Mouse (Mus musculus): ENCODE data around the gene Dffa.
A peak's percentile ranks its signal among the peaks of the same experiment; 100 is the strongest.
"Not testable (repeated sequence)": the region's sequence is repeated elsewhere in the genome, so short reads cannot be mapped to it uniquely, and the experiment has no call there.

The Dffa gene

DNA sequence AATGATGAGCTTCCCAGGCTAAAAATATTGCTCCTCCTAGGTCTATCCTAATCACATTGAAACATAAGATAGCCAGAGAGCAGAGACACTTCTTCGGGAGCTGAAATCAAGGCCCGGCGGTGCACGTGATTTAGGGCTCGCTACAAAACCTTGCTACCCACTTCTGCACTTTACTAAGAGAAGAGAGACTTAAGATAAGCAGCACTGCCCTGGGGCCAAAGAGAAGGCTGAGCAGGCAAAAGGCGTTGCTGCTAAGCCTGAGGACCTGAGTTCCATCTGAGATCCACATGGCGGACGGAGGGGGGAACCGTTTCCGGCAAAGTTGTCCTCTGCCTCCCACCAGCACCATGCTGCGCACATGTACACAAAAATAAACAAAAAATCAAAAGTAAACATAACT, 5.4 kb upstream of the Dffa start:
- no peak for DNase-seq (ENCODE audit: low spot score in 2 of 2)

DNA sequence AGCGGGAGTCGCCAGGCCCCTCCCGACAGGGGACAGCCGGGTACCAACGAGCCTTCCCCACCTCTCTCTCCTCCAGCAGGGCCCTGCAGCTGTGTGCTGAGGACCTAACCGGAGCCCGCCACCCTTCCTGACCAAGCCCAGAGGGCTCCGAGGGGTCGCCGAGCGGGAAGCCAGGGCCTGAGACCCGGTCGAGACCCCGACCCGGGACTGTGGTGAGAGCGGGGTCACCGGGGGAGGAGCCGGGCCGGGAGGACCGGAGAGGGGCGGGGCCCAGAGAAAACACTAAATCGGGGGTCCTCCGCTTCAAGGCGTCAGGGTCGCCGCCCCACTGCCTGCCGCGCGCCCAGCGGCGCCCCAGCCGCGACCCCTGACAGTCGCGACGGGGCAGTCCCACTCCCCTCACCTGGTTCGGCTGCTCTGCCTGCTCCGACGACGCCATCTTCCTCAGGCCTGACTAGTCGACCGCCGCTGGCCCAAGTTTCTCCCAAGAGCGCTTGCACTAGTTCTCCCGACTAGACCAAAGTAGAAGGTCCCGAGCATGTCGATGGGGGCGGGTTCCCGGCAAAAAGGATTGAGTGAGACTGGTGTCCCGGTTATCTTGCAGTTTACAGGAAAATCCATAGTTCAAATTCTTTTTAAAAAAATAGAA, 4.5 kb upstream of the Dffa start, which contains the start of gene Pex14:
TSS of gene Pex14 (minus strand) at position 508 of the 649 bp plus-strand sequence.
- peak; percentile 70 to 73 for DNase-seq (ENCODE audit: low spot score in 2 of 2)

DNA sequence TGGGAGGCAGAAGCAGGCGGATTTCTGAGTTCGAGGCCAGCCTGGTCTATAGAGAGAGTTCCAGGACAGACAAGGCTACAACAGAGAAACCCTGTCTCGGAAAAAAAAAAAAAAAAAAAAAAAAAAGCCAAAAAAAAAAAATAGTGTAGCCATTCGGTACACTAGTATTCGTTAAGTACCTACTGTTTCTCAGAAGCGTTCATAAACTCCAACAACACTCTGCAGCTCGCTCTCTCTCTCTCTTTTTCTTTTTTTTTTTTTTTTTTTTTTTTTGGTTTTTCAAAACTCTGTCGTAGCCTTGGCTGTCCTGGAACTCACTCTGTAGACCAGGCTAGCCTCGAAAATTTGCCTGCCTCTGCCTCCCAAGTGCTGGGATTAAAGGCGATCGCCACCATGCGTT, 3.5 kb upstream of the Dffa start:
- not testable (repeated sequence) for DNase-seq (ENCODE audit: low spot score in 2 of 2)

DNA sequence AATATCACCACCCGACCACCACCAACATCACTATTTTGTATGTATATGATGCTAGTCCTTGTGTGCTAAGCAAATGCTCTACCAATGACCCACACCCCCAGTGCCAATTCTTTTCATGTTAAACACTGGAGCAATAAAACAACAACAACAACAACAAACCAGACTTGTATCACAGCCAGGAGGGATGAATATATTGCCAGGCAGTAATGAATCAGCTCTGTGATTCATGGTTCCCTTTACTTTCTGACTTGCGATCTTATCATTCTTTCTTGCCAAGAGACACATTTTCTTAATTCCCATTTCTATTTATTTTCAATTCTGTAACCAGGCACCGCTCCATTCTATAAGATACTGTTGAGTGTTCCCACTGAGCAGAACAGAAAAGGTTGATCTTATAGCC, 2.5 kb upstream of the Dffa start:
- DNase-seq (ENCODE audit: low spot score in 2 of 2), result no peak

GRCm38 (mm10) chr4:149119978-149120562, 16.1 kb downstream of the Dffa start:
- DNase-seq (ENCODE audit: low spot score in 2 of 2), result not testable (repeated sequence)

GRCm38 (mm10) chr4:149123432-149123831, 19.5 kb downstream of the Dffa start:
- DNase-seq (ENCODE audit: low spot score in 2 of 2), result no peak

GRCm38 (mm10) chr4:149125341-149126114, 21.6 kb downstream of the Dffa start:
- DNase-seq (ENCODE audit: low spot score in 2 of 2), result no peak

GRCm38 (mm10) chr4:149126115-149126509, 22.2 kb downstream of the Dffa start:
- no peak for DNase-seq (ENCODE audit: low spot score in 2 of 2)

DNA sequence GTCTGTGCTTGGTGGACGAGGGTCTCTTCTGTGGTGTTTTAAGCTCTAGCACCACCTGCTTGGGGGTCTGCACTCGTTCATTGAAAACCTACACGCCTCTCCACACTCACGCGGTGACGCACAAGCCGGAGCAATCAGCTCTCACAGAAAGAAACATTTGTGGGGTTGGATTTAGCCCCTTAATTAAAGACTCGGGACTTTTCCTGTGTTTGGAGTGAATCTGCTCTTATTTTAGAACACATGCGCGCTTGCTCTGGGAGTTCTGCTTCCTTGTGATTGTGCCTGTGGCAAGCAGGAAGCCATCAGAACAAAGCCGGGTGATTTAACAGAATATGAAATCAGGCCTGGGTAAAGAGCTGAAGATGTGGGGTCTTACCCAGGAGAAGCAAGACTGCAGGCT, 22.7 kb downstream of the Dffa start, which contains the start of gene Cort:
TSS of gene Cort (minus strand) at position 101 of the 400 bp plus-strand sequence.
- no peak for DNase-seq (ENCODE audit: low spot score in 2 of 2)

GRCm38 (mm10) chr4:149128467-149128866, 24.5 kb downstream of the Dffa start:
- no peak for DNase-seq (ENCODE audit: low spot score in 2 of 2)

GRCm38 (mm10) chr4:149131021-149131752, 27.2 kb downstream of the Dffa start:
- peak in 1 of 2 experiments; percentile 30 for DNase-seq (ENCODE audit: low spot score in 2 of 2)

GRCm38 (mm10) chr4:149131789-149132565, 28.0 kb downstream of the Dffa start:
- peak in 1 of 2 experiments; percentile 65 for DNase-seq (ENCODE audit: low spot score in 2 of 2)

GRCm38 (mm10) chr4:149133395-149133794, 29.4 kb downstream of the Dffa start:
- no peak for DNase-seq (ENCODE audit: low spot score in 2 of 2)

- DNase-seq (ENCODE audit: low spot score in 2 of 2), result no peak
Observed at GRCm38 (mm10) chr4:149136116-149136850, 32.3 kb downstream of the Dffa start.

- DNase-seq (ENCODE audit: low spot score in 2 of 2), result peak; percentile 82 to 89
Observed at GRCm38 (mm10) chr4:149136982-149137770, 33.2 kb downstream of the Dffa start, which contains the start of gene Cenps. Cenps (minus strand) TSS chr4:149137629.

- no peak for DNase-seq (ENCODE audit: low spot score in 2 of 2)
Observed at GRCm38 (mm10) chr4:149138515-149138914, 34.6 kb downstream of the Dffa start.

- DNase-seq (ENCODE audit: low spot score in 2 of 2), result no peak
Observed at GRCm38 (mm10) chr4:149143594-149143993, 39.6 kb downstream of the Dffa start.

DNA sequence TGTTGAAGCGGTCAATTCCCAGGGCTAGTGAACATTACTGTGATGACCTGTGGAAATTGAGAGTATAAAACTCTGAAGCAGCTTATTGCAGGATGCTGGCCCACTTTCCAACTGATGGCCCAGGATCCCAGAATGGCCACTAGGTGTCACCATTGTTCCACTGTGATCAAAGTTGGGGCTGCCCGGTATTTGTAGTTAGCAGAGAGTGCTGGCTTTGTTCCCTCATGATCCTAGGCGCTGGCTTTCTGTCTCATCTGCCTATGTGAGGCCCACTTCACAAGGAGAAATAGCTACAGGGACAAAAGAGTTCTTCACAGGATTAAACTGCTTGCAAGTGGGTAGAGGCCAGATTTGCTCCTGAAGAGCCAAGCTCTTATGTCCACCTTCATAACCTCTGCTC, 40.5 kb downstream of the Dffa start:
- DNase-seq (ENCODE audit: low spot score in 2 of 2), result peak; percentile 73 to 79

GRCm38 (mm10) chr4:149145151-149145550, 41.2 kb downstream of the Dffa start:
- DNase-seq (ENCODE audit: low spot score in 2 of 2), result no peak

- no peak for DNase-seq (ENCODE audit: low spot score in 2 of 2)
Observed at GRCm38 (mm10) chr4:149147528-149147927, 43.6 kb downstream of the Dffa start.
